Comparison of ENCODE assay signal across 16 mouse cellular contexts in the genomic region with DNA sequence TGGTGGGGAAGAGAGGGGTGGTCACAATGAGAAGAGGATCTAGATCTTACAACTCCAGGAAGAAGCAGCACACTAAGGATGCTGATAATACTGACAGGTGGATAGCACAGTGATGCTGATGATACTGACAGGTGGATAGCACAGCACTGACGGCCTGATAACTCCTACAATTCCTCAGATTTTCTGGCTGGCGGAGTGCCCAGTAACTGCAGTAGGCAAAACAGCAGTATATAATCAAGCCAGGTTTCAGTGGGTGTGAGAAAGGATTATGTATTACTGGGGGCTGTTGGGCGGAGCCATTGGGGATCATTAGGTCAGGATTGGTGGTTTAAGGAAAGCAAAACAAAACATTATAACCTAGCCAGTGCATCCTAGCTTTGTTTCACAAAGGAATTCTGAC.
"Had no signal": no experiment of that assay in that cellular context is flagged by ENCODE, and none has a peak within 500 bp of the region (broad histone marks: within the 10 kb centered on the region; RNA-seq: fewer than 3 reads in every experiment).

No protein-coding gene starts in this region.

- DNase-seq: kidney, adult 18-20 months; kidney, postnatal 10 days; liver; liver, embryonic 13.5 days; liver, postnatal 0 days; lung, postnatal 14 days; thymus, adult 2 months; thymus, postnatal 25 days had no signal

- H3K9me3 ChIP-seq: limb, embryonic 12.5 days; liver, embryonic 13.5 days; lung, embryonic 15.5 days; megakaryocyte, embryonic 14.5 days; neural tube, embryonic 12.5 days; stomach, embryonic 15.5 days had no signal

- H3K27me3 ChIP-seq: liver, embryonic 13.5 days; lung, embryonic 15.5 days; neural tube, embryonic 12.5 days had no signal

- ATAC-seq: liver, postnatal 0 days had no signal

- H3K9ac ChIP-seq: limb, embryonic 12.5 days; liver, embryonic 13.5 days; liver, postnatal 0 days; lung, embryonic 15.5 days; neural tube, embryonic 12.5 days; stomach, embryonic 15.5 days had no signal

- H3K4me2 ChIP-seq: limb, embryonic 12.5 days; liver, embryonic 13.5 days; lung, embryonic 15.5 days; midbrain, embryonic 11.5 days; neural tube, embryonic 12.5 days; stomach, embryonic 15.5 days had no signal

- H3K4me3 ChIP-seq: layer of hippocampus, adult 2 months; limb, embryonic 12.5 days; liver, embryonic 13.5 days; lung, embryonic 15.5 days; megakaryocyte, embryonic 14.5 days; neural tube, embryonic 12.5 days; stomach, embryonic 15.5 days had no signal

- H3K4me1 ChIP-seq: limb, embryonic 12.5 days; liver, embryonic 13.5 days; lung, embryonic 15.5 days; megakaryocyte, embryonic 14.5 days; neural tube, embryonic 12.5 days; stomach, embryonic 15.5 days had no signal

- H3K36me3 ChIP-seq: limb, embryonic 12.5 days; liver, embryonic 13.5 days; lung, embryonic 15.5 days; neural tube, embryonic 12.5 days; stomach, embryonic 15.5 days had no signal

- H3K27ac ChIP-seq: layer of hippocampus, adult 2 months; limb, embryonic 12.5 days; liver, embryonic 13.5 days; lung, embryonic 15.5 days; macrophage; neural tube, embryonic 12.5 days; stomach, embryonic 15.5 days had no signal
